Mouse (Mus musculus): ENCODE measurements at regions not wholly inside any gene's neighbourhood (a gene's known extent, or its start where the extent isn't known, plus 50 kb on each side); places are given as distances from the start of the nearest gene placed in this dataset.

GRCm38 (mm10) chr6:35458250-35458649, 81.4 kb downstream of the Mtpn start:
- 94% methylated on average over 2 of the region's 2 CpGs for WGBS

GRCm38 (mm10) chr6:35445007-35445406, 94.7 kb downstream of the Mtpn start:
- Histone ChIP-seq H3K27ac (no peak overlapping the region), H3K4me3 (no peak overlapping the region), H3K27me3 (no peaks in the 10 kb centered on the region), H3K36me3 (no peaks in the 10 kb centered on the region), H3K4me2 (no peak overlapping the region), H3K4me1 (no peaks in the 10 kb centered on the region), H3K9ac (no peak overlapping the region), H3K9me3 (no peaks in the 10 kb centered on the region)
- no peak for ATAC-seq (ENCODE audit: insufficient number of reproducible peaks, insufficient read depth, low FRiP score, low TSS enrichment, low read depth)
- 89% methylated on average over 1 of the region's 1 CpGs for WGBS

More at GRCm38 (mm10) chr6:35458250-35458649, 81.4 kb downstream of the Mtpn start:
- H3K4me1 ChIP-seq: no peaks in the 10 kb centered on the region
- no peak overlapping the region for H3K27ac ChIP-seq
- ATAC-seq (ENCODE audit: insufficient number of reproducible peaks, insufficient read depth, low FRiP score, low TSS enrichment, low read depth): no peak
- H3K9me3 ChIP-seq: no peaks in the 10 kb centered on the region
- no peak overlapping the region for H3K9ac ChIP-seq
- H3K36me3 ChIP-seq: no peaks in the 10 kb centered on the region
- H3K4me2 ChIP-seq: no peak overlapping the region
- no peak overlapping the region for H3K4me3 ChIP-seq
- H3K27me3 ChIP-seq: no peaks in the 10 kb centered on the region

DNA sequence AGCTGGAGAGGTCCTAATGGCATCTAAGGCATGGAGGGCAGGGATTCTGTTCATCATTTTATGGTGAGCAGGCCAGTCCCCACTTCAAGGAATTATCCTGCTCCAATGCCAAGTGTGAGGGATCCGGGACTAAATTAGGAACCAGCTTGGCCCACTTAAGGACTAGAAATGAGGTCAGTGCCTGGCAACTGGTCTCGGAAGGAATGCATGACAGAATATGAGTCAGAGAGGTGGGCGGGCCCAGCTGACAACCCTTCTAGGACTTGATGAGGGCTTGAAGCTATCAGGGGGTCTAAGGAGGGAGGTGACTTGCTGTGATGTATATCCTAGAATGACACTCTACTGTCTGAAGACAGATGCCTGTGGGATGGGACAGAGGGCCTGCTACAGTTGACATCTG, 100.4 kb upstream of the Fam180a start:
- Histone ChIP-seq H3K4me2 (no peak overlapping the region), H3K27me3 (no peaks in the 10 kb centered on the region), H3K9me3 (no peaks in the 10 kb centered on the region), H3K4me1 (peaks cover 10% of the 10 kb centered on the region; the same call in 1 of the 2 replicates), H3K27ac (no peak overlapping the region), H3K36me3 (no peaks in the 10 kb centered on the region), H3K9ac (no peak overlapping the region), H3K4me3 (no peak overlapping the region)
- 59% methylated on average over 3 of the region's 3 CpGs for WGBS
- ATAC-seq (ENCODE audit: insufficient number of reproducible peaks, insufficient read depth, low FRiP score, low TSS enrichment, low read depth): 0 out of 2 replicates have a peak, but pooled peaks have one; percentile 20

- peaks cover 10% of the 10 kb centered on the region; the same call in 1 of the 2 replicates for H3K4me1 ChIP-seq
- no peaks in the 10 kb centered on the region for H3K27me3 ChIP-seq
- H3K4me2 ChIP-seq: no peak overlapping the region
- H3K36me3 ChIP-seq: no peaks in the 10 kb centered on the region
- H3K9ac ChIP-seq: no peak overlapping the region
- no peak overlapping the region for H3K27ac ChIP-seq
- ATAC-seq (ENCODE audit: insufficient number of reproducible peaks, insufficient read depth, low FRiP score, low TSS enrichment, low read depth): no peak
- no peaks in the 10 kb centered on the region for H3K9me3 ChIP-seq
- no peak overlapping the region for H3K4me3 ChIP-seq
- 81% methylated on average over 2 of the region's 2 CpGs for WGBS
Observed at GRCm38 (mm10) chr6:35424521-35424920, 98.6 kb upstream of the Fam180a start.

GRCm38 (mm10) chr6:35420924-35421323, 95.0 kb upstream of the Fam180a start:
- WGBS: 83% methylated on average over 7 of the region's 7 CpGs

GRCm38 (mm10) chr6:35405044-35405443, 79.1 kb upstream of the Fam180a start:
- no peak overlapping the region for H3K4me2 ChIP-seq
- no peak overlapping the region for H3K9ac ChIP-seq
- WGBS: 55% methylated on average over 9 of the region's 9 CpGs
- no peaks in the 10 kb centered on the region for H3K4me1 ChIP-seq
- H3K27me3 ChIP-seq: no peaks in the 10 kb centered on the region
- H3K4me3 ChIP-seq: no peak overlapping the region
- no peaks in the 10 kb centered on the region for H3K36me3 ChIP-seq
- H3K27ac ChIP-seq: no peak overlapping the region
- no peaks in the 10 kb centered on the region for H3K9me3 ChIP-seq
- no peak for ATAC-seq (ENCODE audit: insufficient number of reproducible peaks, insufficient read depth, low FRiP score, low TSS enrichment, low read depth)

More at GRCm38 (mm10) chr6:35420924-35421323, 95.0 kb upstream of the Fam180a start:
- Histone ChIP-seq H3K9me3 (no peaks in the 10 kb centered on the region), H3K4me2 (no peak overlapping the region), H3K9ac (no peak overlapping the region), H3K4me3 (no peak overlapping the region), H3K27me3 (no peaks in the 10 kb centered on the region), H3K27ac (no peak overlapping the region), H3K36me3 (no peaks in the 10 kb centered on the region), H3K4me1 (peaks cover 10% of the 10 kb centered on the region; the same call in 1 of the 2 replicates)
- ATAC-seq (ENCODE audit: insufficient number of reproducible peaks, insufficient read depth, low FRiP score, low TSS enrichment, low read depth): no peak

DNA sequence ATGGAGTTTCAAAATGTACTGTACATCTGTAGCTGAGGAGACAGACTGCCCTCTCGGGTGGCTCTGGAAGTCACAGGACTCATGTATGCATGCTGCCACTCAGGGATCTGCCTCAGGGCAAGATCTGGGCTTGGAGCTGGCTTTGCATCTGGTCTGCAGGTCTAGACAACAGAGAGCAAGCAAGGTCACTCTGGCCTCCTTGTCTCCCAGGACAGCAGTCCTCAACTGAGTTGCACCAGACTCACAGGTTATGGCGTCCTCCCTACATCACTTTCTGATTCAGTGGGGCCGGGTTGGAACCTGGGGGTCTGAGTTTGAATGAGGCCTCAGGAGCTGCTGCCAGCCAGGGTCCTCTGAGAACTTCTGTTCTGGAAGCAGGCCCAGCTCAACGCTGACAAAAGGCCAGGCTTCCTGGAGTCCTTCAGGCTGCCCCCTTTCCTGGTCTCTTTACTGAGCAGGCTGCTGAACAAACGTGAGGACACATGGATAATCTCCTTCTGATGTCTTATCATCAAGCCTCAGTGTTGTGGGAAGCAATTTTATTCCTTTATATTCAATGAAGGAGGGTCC, 77.5 kb upstream of the Fam180a start:
- Histone ChIP-seq H3K36me3 (no peaks in the 10 kb centered on the region), H3K4me2 (no peak overlapping the region), H3K27me3 (no peaks in the 10 kb centered on the region), H3K4me1 (no peaks in the 10 kb centered on the region), H3K9ac (no peak overlapping the region), H3K9me3 (no peaks in the 10 kb centered on the region), H3K27ac (no peak overlapping the region), H3K4me3 (no peak overlapping the region)
- 72% methylated on average over 5 of the region's 5 CpGs for WGBS
- no peak for ATAC-seq (ENCODE audit: insufficient number of reproducible peaks, insufficient read depth, low FRiP score, low TSS enrichment, low read depth)

- no peak overlapping the region for H3K4me2 ChIP-seq
- no peak overlapping the region for H3K4me3 ChIP-seq
- 0 out of 2 replicates have a peak, but pooled peaks cover 3% of the 10 kb centered on the region for H3K9me3 ChIP-seq
- no peaks in the 10 kb centered on the region for H3K27me3 ChIP-seq
- H3K36me3 ChIP-seq: no peaks in the 10 kb centered on the region
- WGBS: 95% methylated on average over 7 of the region's 9 CpGs
- no peak overlapping the region for H3K9ac ChIP-seq
- no peak overlapping the region for H3K27ac ChIP-seq
- ATAC-seq (ENCODE audit: insufficient number of reproducible peaks, insufficient read depth, low FRiP score, low TSS enrichment, low read depth): no peak
- no peaks in the 10 kb centered on the region for H3K4me1 ChIP-seq
Observed at GRCm38 (mm10) chr6:35395726-35396125, 69.8 kb upstream of the Fam180a start.

GRCm38 (mm10) chr6:35388827-35389226, 62.9 kb upstream of the Fam180a start:
- H3K9me3 ChIP-seq: no peaks in the 10 kb centered on the region
- no peaks in the 10 kb centered on the region for H3K27me3 ChIP-seq
- 65% methylated on average over 3 of the region's 3 CpGs for WGBS
- H3K36me3 ChIP-seq: no peaks in the 10 kb centered on the region
- no peak overlapping the region for H3K9ac ChIP-seq
- no peak overlapping the region for H3K4me3 ChIP-seq
- ATAC-seq (ENCODE audit: insufficient number of reproducible peaks, insufficient read depth, low FRiP score, low TSS enrichment, low read depth): no peak
- H3K4me1 ChIP-seq: no peaks in the 10 kb centered on the region
- H3K4me2 ChIP-seq: no peak overlapping the region
- H3K27ac ChIP-seq: no peak overlapping the region

- H3K4me1 ChIP-seq: peaks cover 3% of the 10 kb centered on the region; the same call in 1 of the 2 replicates
- ATAC-seq (ENCODE audit: insufficient number of reproducible peaks, insufficient read depth, low FRiP score, low TSS enrichment, low read depth): no peak
- no peak overlapping the region for H3K27ac ChIP-seq
- no peaks in the 10 kb centered on the region for H3K9me3 ChIP-seq
- no peak overlapping the region for H3K9ac ChIP-seq
- 85% methylated on average over 3 of the region's 3 CpGs for WGBS
- peaks cover 3% of the 10 kb centered on the region; the same call in 1 of the 2 replicates for H3K27me3 ChIP-seq
- H3K4me3 ChIP-seq: no peak overlapping the region
- H3K4me2 ChIP-seq: no peak overlapping the region
- H3K36me3 ChIP-seq: no peaks in the 10 kb centered on the region
Observed at GRCm38 (mm10) chr6:35381536-35381935, 55.6 kb upstream of the Fam180a start.

- ATAC-seq (ENCODE audit: insufficient number of reproducible peaks, insufficient read depth, low FRiP score, low TSS enrichment, low read depth): no peak
- Histone ChIP-seq H3K27ac (no peak overlapping the region), H3K36me3 (no peaks in the 10 kb centered on the region), H3K4me3 (peak overlapping the region; percentile 31), H3K9me3 (no peaks in the 10 kb centered on the region), H3K27me3 (peaks cover 3% of the 10 kb centered on the region; the same call in 1 of the 2 replicates), H3K4me1 (peaks cover 3% of the 10 kb centered on the region; the same call in 1 of the 2 replicates), H3K4me2 (peak overlapping the region; percentile 56), H3K9ac (peak overlapping the region; percentile 59; the same call in 1 of the 2 replicates)
- 21% methylated on average over 11 of the region's 11 CpGs for WGBS
Observed at GRCm38 (mm10) chr6:35380721-35381466, 55.0 kb upstream of the Fam180a start.

- Histone ChIP-seq H3K9me3 (no peaks in the 10 kb centered on the region), H3K4me3 (no peak overlapping the region), H3K9ac (no peak overlapping the region), H3K27me3 (peaks cover 3% of the 10 kb centered on the region; the same call in 1 of the 2 replicates), H3K36me3 (no peaks in the 10 kb centered on the region), H3K27ac (no peak overlapping the region), H3K4me2 (peak overlapping the region; percentile 40), H3K4me1 (peaks cover 3% of the 10 kb centered on the region; the same call in 1 of the 2 replicates)
- 9% methylated on average over 8 of the region's 8 CpGs for WGBS
- no peak for ATAC-seq (ENCODE audit: insufficient number of reproducible peaks, insufficient read depth, low FRiP score, low TSS enrichment, low read depth)
Observed at GRCm38 (mm10) chr6:35379890-35380289, 53.9 kb upstream of the Fam180a start.
